Mouse (Mus musculus) olfactory bulb, adult 2 months (tissue): ENCODE results near the gene B830017H08Rik.

Experiments
- CTCF ChIP-seq: fragments of 200-500 bp; IDR thresholded peaks from 2 replicates; pipeline ENCODE4 v1.5.1; 2012; ENCODE audit warnings: low read depth, mild to moderate bottlenecking, low read length, moderate library complexity; ENCODE audit not compliant: insufficient read depth
- POLR2A ChIP-seq: fragments of 200-500 bp; IDR thresholded peaks from 2 replicates; pipeline ENCODE4 v1.6.1; 2012; ENCODE audit warnings: mild to moderate bottlenecking, low read depth, low read length, moderate library complexity; ENCODE audit not compliant: insufficient read depth

DNA sequence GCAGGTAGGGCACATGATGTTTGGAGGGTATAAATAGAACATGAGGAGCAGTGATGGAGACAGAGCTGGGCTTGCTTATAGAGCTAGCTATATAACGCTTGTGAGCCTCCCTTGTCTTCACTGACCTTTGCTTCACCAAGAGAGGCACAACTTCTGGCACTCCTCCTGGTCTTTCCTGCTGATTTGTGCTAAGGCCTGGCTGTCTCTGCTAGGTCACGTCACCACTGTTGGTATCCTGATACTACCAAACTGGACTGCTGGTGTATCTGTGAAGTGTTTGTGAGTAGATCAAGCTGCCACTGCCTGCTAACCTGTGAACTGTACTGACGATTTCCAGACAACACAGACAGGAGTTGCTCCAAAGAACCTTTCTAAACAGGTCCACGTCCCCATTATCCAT lies 42.3 kb downstream of the B830017H08Rik start:
- TF ChIP-seq POLR2A: no peak
- no peak for TF ChIP-seq CTCF
